In the genomic region with DNA sequence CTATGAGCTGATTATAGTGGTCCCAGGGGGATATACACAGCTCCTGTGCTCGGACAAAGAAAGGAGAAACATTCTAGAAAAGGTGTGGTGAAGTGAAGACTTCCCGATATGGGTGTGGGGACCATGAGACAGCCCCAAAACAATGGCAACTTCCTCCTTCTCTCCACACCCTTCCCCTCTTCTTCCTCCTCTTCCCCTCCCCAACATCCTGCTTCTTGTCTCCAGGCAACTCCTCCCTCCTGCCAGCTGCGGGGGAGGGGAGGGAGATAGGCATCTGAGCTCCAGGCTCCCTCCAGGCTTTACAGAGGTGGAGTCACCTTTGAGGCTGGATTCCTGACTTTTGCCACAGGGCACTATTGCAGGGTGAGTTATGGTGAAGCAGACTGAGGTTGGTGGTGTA, we compare ENCODE assay signal across 10 mouse cellular contexts. TPM values are rescaled to one million over a fixed set of nuclear protein-coding genes. Genes with fewer than 3 reads are reported as not detected.
DNase-seq lines count a peak whose midpoint lies in the region; ATAC-seq and TF ChIP-seq lines count a peak whose summit lies in the region.
"Had no signal": no experiment of that assay in that cellular context is flagged by ENCODE, and none has a peak within 500 bp of the region (broad histone marks: within the 10 kb centered on the region; RNA-seq: fewer than 3 reads in every experiment).

No protein-coding gene starts in this region.

- no peak for TF ChIP-seq POLR2A in MEL (IDR thresholded peaks at IDR 0.05; ENCODE audit: control insufficient read depth in 1 of 2, insufficient read depth in 1 of 2, low read depth in 1 of 2, low read length in 2 of 2, poor library complexity in 1 of 2)

- no peaks in the 10 kb centered on the region for H3K27me3 ChIP-seq in heart, embryonic 11.5 days (ENCODE audit: control insufficient read depth, insufficient read depth, low read length)
- H3K27me3 ChIP-seq in MEL (ENCODE audit: control insufficient read depth in 1 of 2, insufficient read depth in 2 of 2, low read length in 2 of 2), result no peaks in the 10 kb centered on the region
- H3K27me3 ChIP-seq: forebrain, embryonic 13.5 days had no signal

- no peak for ATAC-seq in heart, embryonic 11.5 days (replicated peaks; ENCODE audit: insufficient number of reproducible peaks, low FRiP score, low TSS enrichment)
- ATAC-seq: forebrain, embryonic 13.5 days had no signal

- peaks cover 6% of the 10 kb centered on the region; the same call in 1 of the 2 replicates for H3K4me1 ChIP-seq in heart, embryonic 11.5 days (ENCODE audit: control insufficient read depth, insufficient read depth, low read length)
- peaks cover 30 to 62% of the 10 kb centered on the region in 2 experiments for H3K4me1 ChIP-seq in MEL (ENCODE audit: control insufficient read depth in 1 of 2, insufficient read depth in 2 of 2, low read length in 2 of 2)
- H3K4me1 ChIP-seq: forebrain, embryonic 13.5 days had no signal

- peaks cover 12% of the 10 kb centered on the region for H3K79me2 ChIP-seq in MEL (ENCODE audit: control insufficient read depth, insufficient read depth, low read length, poor library complexity)

- H3K9ac ChIP-seq in heart, embryonic 11.5 days (ENCODE audit: low read depth, low read length), result no peak overlapping the region
- peak overlapping the region; percentile 33 for H3K9ac ChIP-seq in MEL (ENCODE audit: control insufficient read depth, low read depth, low read length, poor library complexity, severe bottlenecking)
- H3K9ac ChIP-seq: forebrain, embryonic 13.5 days; liver, embryonic 14.5 days had no signal

- no peak overlapping the region for H3K4me2 ChIP-seq in heart, embryonic 11.5 days
- H3K4me2 ChIP-seq: forebrain, embryonic 13.5 days had no signal

- TF ChIP-seq EP300 in MEL (IDR thresholded peaks at IDR 0.05; ENCODE audit: low read depth in 1 of 2, low read length in 2 of 2), result peak; percentile 51 to 78; a peak in 3 of 4 replicates

- no peaks in the 10 kb centered on the region for H3K9me3 ChIP-seq in heart, embryonic 11.5 days (replicated peaks; ENCODE audit: control insufficient read depth, low read length)
- no peaks in the 10 kb centered on the region for H3K9me3 ChIP-seq in MEL (replicated peaks; ENCODE audit: insufficient read depth, low read length)
- H3K9me3 ChIP-seq: forebrain, embryonic 13.5 days had no signal

- peak; percentile 98 for DNase-seq in heart, adult 11 months
- DNase-seq in MEL (ENCODE audit: low read depth, low spot score), result peak; percentile 86
- DNase-seq in kidney, adult 9 months, result peak; percentile 26
- DNase-seq in lung, postnatal 4 days, result peak; percentile 55 to 71
- no peak for DNase-seq in spleen, adult 12 weeks (ENCODE audit: low spot score)
- DNase-seq in left cerebral cortex, adult 11 months (ENCODE audit: low spot score), result no peak
- no peak for DNase-seq in layer of hippocampus, adult 8-10 months (ENCODE audit: low spot score in 2 of 2)

- no peaks in the 10 kb centered on the region for H3K36me3 ChIP-seq in heart, embryonic 11.5 days (ENCODE audit: control insufficient read depth, insufficient read depth, low read length)
- peaks cover 0 to 50% of the 10 kb centered on the region in 2 experiments; a peak in 2 of 4 replicates for H3K36me3 ChIP-seq in MEL (ENCODE audit: control insufficient read depth in 1 of 2, insufficient read depth in 2 of 2, low read length in 2 of 2)

- no peak for TF ChIP-seq CTCF in MEL (IDR thresholded peaks at IDR 0.05 in 2 of 3, conservative IDR thresholded peaks at IDR 0.05 in 1 of 3; ENCODE audit: control insufficient read depth in 1 of 3, insufficient read depth in 1 of 3, low read depth in 2 of 3, low read length in 3 of 3, poor library complexity in 1 of 3, severe bottlenecking in 1 of 3)

- H3K4me3 ChIP-seq in heart, embryonic 11.5 days (ENCODE audit: low read depth, low read length), result no peak overlapping the region
- H3K4me3 ChIP-seq in MEL (ENCODE audit: control insufficient read depth in 1 of 2, insufficient read depth in 1 of 2, low read depth in 2 of 2, low read length in 2 of 2), result peak overlapping the region; percentile 11 to 40; a peak in 3 of 4 replicates
- H3K4me3 ChIP-seq: forebrain, embryonic 13.5 days had no signal

- 37% methylated on average over 3 of the region's 3 CpGs for WGBS in heart, embryonic 11.5 days (ENCODE audit: insufficient replicate concordance)

- no peak overlapping the region for H3K27ac ChIP-seq in heart, embryonic 11.5 days (ENCODE audit: low read depth, low read length)
- H3K27ac ChIP-seq in MEL (ENCODE audit: control insufficient read depth, low read depth, low read length), result peak overlapping the region; percentile 86
- H3K27ac ChIP-seq: forebrain, embryonic 13.5 days; liver, embryonic 14.5 days had no signal

- TF ChIP-seq RAD21 in MEL (IDR thresholded peaks at IDR 0.05; ENCODE audit: low read depth, low read length), result no peak

TF ChIP-seq in MEL, 35 proteins besides CTCF, POLR2A, EP300 and RAD21:
- no peak for TF ChIP-seq JUND (IDR thresholded peaks at IDR 0.05; ENCODE audit: low read depth, low read length)
- no peak for TF ChIP-seq ZNF384 (IDR thresholded peaks at IDR 0.05; ENCODE audit: low read depth, low read length)
- TF ChIP-seq CHD1 (IDR thresholded peaks at IDR 0.05; ENCODE audit: low read depth, low read length), result no peak
- no peak for TF ChIP-seq ZC3H11A (IDR thresholded peaks at IDR 0.05; ENCODE audit: low read depth, low read length)
- TF ChIP-seq POLR2AphosphoS2 (IDR thresholded peaks at IDR 0.05; ENCODE audit: low read length), result no peak
- peak; percentile 41; the same call in 1 of the 2 replicates for TF ChIP-seq TBP (IDR thresholded peaks at IDR 0.05; ENCODE audit: low read depth, low read length)
- peak; percentile 70 for TF ChIP-seq MYC (IDR thresholded peaks at IDR 0.05; ENCODE audit: low read depth, low read length)
- 0 out of 2 replicates have a peak, but pooled peaks have one; percentile 27 for TF ChIP-seq MEF2A (IDR thresholded peaks at IDR 0.05; ENCODE audit: extremely low read depth, insufficient replicate concordance, low read depth, low read length, poor library complexity, severe bottlenecking)
- peak; percentile 40; the same call in 1 of the 2 replicates for TF ChIP-seq BHLHE40 (IDR thresholded peaks at IDR 0.05; ENCODE audit: borderline replicate concordance, low read depth, low read length)
- no peak for TF ChIP-seq GABPA (IDR thresholded peaks at IDR 0.05; ENCODE audit: low read depth, low read length)
- TF ChIP-seq CHD2 (IDR thresholded peaks at IDR 0.05; ENCODE audit: low read length), result peak; percentile 82
- peak; percentile 86 for TF ChIP-seq ELF1 (IDR thresholded peaks at IDR 0.05; ENCODE audit: low read depth, low read length)
- peak; percentile 28; the same call in 1 of the 2 replicates for TF ChIP-seq TCF12 (IDR thresholded peaks at IDR 0.05; ENCODE audit: low read depth, low read length)
- peak; percentile 66; the same call in 1 of the 2 replicates for TF ChIP-seq RCOR1 (IDR thresholded peaks at IDR 0.05; ENCODE audit: low read depth, low read length)
- TF ChIP-seq MXI1 (IDR thresholded peaks at IDR 0.05; ENCODE audit: low read depth, low read length), result peak; percentile 51
- 0 out of 2 replicates have a peak, but pooled peaks have one; percentile 11 for TF ChIP-seq USF1 (IDR thresholded peaks at IDR 0.05; ENCODE audit: low read depth, low read length)
- TF ChIP-seq NRF1 (IDR thresholded peaks at IDR 0.05; ENCODE audit: insufficient read depth, low read depth, low read length, poor library complexity, severe bottlenecking), result no peak
- TF ChIP-seq ETS1 (IDR thresholded peaks at IDR 0.05; ENCODE audit: low read depth, low read length), result peak; percentile 83
- TF ChIP-seq E2F4 (IDR thresholded peaks at IDR 0.05; ENCODE audit: borderline replicate concordance, low read depth, low read length), result no peak
- TF ChIP-seq SIN3A (IDR thresholded peaks at IDR 0.05; ENCODE audit: low read length), result peak; percentile 70
- peak; percentile 71 for TF ChIP-seq HCFC1 (IDR thresholded peaks at IDR 0.05; ENCODE audit: low read depth, low read length)
- peak; percentile 70 for TF ChIP-seq GATA1 (IDR thresholded peaks at IDR 0.05; ENCODE audit: low read depth, low read length)
- 0 out of 2 replicates have a peak, but pooled peaks have one; percentile 33 for TF ChIP-seq NELFE (IDR thresholded peaks at IDR 0.05; ENCODE audit: low read depth, low read length)
- TF ChIP-seq MAZ (IDR thresholded peaks at IDR 0.05; ENCODE audit: low read depth, low read length), result peak; percentile 95; the same call in 1 of the 2 replicates
TF ChIP-seq in MEL: peak in this region for 16.

RNA-seq across cellular contexts. Expression of a gene that starts 40.6 kb away (rescaled TPM):
- polyA plus RNA-seq in heart, embryonic 11.5 days (2014; fragmentation: Nextera tagmentation; extraction: Ambion mirVana), result 3.3 TPM in 2 replicates
- 0.96 and 1.3 TPM in 2 replicates for total RNA-seq in MEL (2012; rRNA removed)
- 1 to 10 TPM in 1 of 2 experiments, not detected in 1; 1.7 TPM for polyA plus RNA-seq in MEL (2012; ENCODE audit: insufficient read depth in 1 of 2, insufficient read length in 2 of 2, low read depth in 1 of 2, low replicate concordance in 2 of 2, missing spikeins in 1 of 2)
- total RNA-seq in layer of hippocampus, adult 8-10 months (2022), result 1 to 10 TPM in 2 of 4 experiments, under 1 TPM in 1, not detected in 1; 0.45 to 1.2 (median 1.2) TPM

RNA-seq across cellular contexts. Expression of a gene that starts 45.4 kb away (rescaled TPM):
- 2.1 and 2.2 TPM in 2 replicates for polyA plus RNA-seq in heart, embryonic 11.5 days (2014; fragmentation: Nextera tagmentation; extraction: Ambion mirVana)
- 12.0 and 16.1 TPM in 2 replicates for total RNA-seq in MEL (2012; rRNA removed)
- 10 to 100 TPM in 1 of 2 experiments, not detected in 1; 11.1 TPM for polyA plus RNA-seq in MEL (2012; ENCODE audit: insufficient read depth in 1 of 2, insufficient read length in 2 of 2, low read depth in 1 of 2, low replicate concordance in 2 of 2, missing spikeins in 1 of 2)
- 10 to 100 TPM; 60.2 to 64.2 (median 61.8) TPM for total RNA-seq in layer of hippocampus, adult 8-10 months (2022)

Comparison
In these comparisons a context has a peak if more than half of its experiments do, and no peak if none do; other contexts are left out.
1. DNase-seq: peak in heart, adult 11 months (single experiment), MEL (single experiment), kidney, adult 9 months (single experiment) and lung, postnatal 4 days (2 of 2); none in spleen, adult 12 weeks (single experiment), left cerebral cortex, adult 11 months (single experiment) and layer of hippocampus, adult 8-10 months (0 of 2).